Mouse (Mus musculus): ENCODE data around the gene Abcc8. TPM values are rescaled to one million over a fixed set of nuclear protein-coding genes. Genes with fewer than 3 reads are reported as not detected.

The Abcc8 gene
- not detected in 2 replicates for polyA plus RNA-seq (2012; ENCODE audit: low replicate concordance)

GRCm38 (mm10) chr7:46179431-46180275 lies at the start of gene Abcc8:
Gene Abcc8, minus strand, starts transcription at chr7:46180033.

GRCm38 (mm10) chr7:46100563-46100962 lies 79.3 kb downstream of the Abcc8 start, which contains the start of gene Kcnj11:
Gene Kcnj11, minus strand, starts transcription at chr7:46100764.

Other genes starting within 250 kb of the Abcc8 start
- 0.03 TPM in 1 of 2 replicates, not detected in the other for gene Abcc6, start 149.7 kb downstream of the Abcc8 start, polyA plus RNA-seq (2012; ENCODE audit: low replicate concordance)
- gene Nomo1, start 146.3 kb downstream of the Abcc8 start, polyA plus RNA-seq (2012; ENCODE audit: low replicate concordance), result 106 and 111 TPM in 2 replicates
- not detected in 2 replicates for gene Kcnj11, start 79.3 kb downstream of the Abcc8 start, polyA plus RNA-seq (2012; ENCODE audit: low replicate concordance)
- gene Ush1c, start 58.5 kb upstream of the Abcc8 start, polyA plus RNA-seq (2012; ENCODE audit: low replicate concordance), result not detected in 2 replicates
- not detected in 2 replicates for gene Otog, start 61.0 kb upstream of the Abcc8 start, polyA plus RNA-seq (2012; ENCODE audit: low replicate concordance)
- gene Myod1, start 196.4 kb upstream of the Abcc8 start, polyA plus RNA-seq (2012; ENCODE audit: low replicate concordance), result not detected in 2 replicates
- 0.32 and 0.68 TPM in 2 replicates for gene Kcnc1, start 216.5 kb upstream of the Abcc8 start, polyA plus RNA-seq (2012; ENCODE audit: low replicate concordance)

All from leukemia stem cell, adult 10-12 weeks (primary cell).